Mouse (Mus musculus): Measurements from ENCODE around the gene Gm28043. TPM values are rescaled to one million over a fixed set of nuclear protein-coding genes. Genes with fewer than 3 reads are reported as not detected.
A peak's percentile ranks its signal among the peaks of the same experiment; 100 is the strongest.

Gene Gm28043
- total and polyA plus RNA-seq, 3 experiments, result 1.3 to 3.4 TPM; not detected in 1

- TF ChIP-seq USF2 (IDR thresholded peaks at IDR 0.05; ENCODE audit: borderline replicate concordance in 1 of 2, insufficient read depth in 1 of 2, low read depth in 1 of 2, low read length in 2 of 2), result no peak
- TF ChIP-seq NRF1 (IDR thresholded peaks at IDR 0.05; ENCODE audit: insufficient read depth, low read depth, low read length, poor library complexity, severe bottlenecking), result no peak
- no peak for TF ChIP-seq POLR2A (IDR thresholded peaks at IDR 0.05; ENCODE audit: control insufficient read depth in 1 of 2, insufficient read depth in 1 of 2, low read depth in 1 of 2, low read length in 2 of 2, poor library complexity in 1 of 2)
- TF ChIP-seq RAD21 (IDR thresholded peaks at IDR 0.05; ENCODE audit: low read depth, low read length), result no peak
- TF ChIP-seq SIN3A (IDR thresholded peaks at IDR 0.05; ENCODE audit: low read length), result peak; percentile 76
- TF ChIP-seq EP300 (IDR thresholded peaks at IDR 0.05; ENCODE audit: low read depth in 1 of 2, low read length in 2 of 2), result peak; percentile 67 to 73; a peak in 3 of 4 replicates
- TF ChIP-seq GABPA (IDR thresholded peaks at IDR 0.05; ENCODE audit: low read depth, low read length), result no peak
- no peak for TF ChIP-seq HCFC1 (IDR thresholded peaks at IDR 0.05; ENCODE audit: low read depth, low read length)
- no peak for TF ChIP-seq ZMIZ1 (IDR thresholded peaks at IDR 0.05; ENCODE audit: low read depth, low read length)
- TF ChIP-seq CHD2 (IDR thresholded peaks at IDR 0.05; ENCODE audit: low read length), result no peak
- peak; percentile 94 for TF ChIP-seq GATA1 (IDR thresholded peaks at IDR 0.05; ENCODE audit: low read depth, low read length)
- TF ChIP-seq ELF1 (IDR thresholded peaks at IDR 0.05; ENCODE audit: low read depth, low read length), result peak; percentile 73
- no peak for TF ChIP-seq CHD1 (IDR thresholded peaks at IDR 0.05; ENCODE audit: low read depth, low read length)
- no peak for TF ChIP-seq ZC3H11A (IDR thresholded peaks at IDR 0.05; ENCODE audit: low read depth, low read length)
- TF ChIP-seq TCF12 (IDR thresholded peaks at IDR 0.05; ENCODE audit: low read depth, low read length), result peak; percentile 56
- 0 out of 2 replicates have a peak, but pooled peaks have one; percentile 25 for TF ChIP-seq MAZ (IDR thresholded peaks at IDR 0.05; ENCODE audit: low read depth, low read length)
- no peak for TF ChIP-seq JUND (IDR thresholded peaks at IDR 0.05; ENCODE audit: low read depth, low read length)
These were observed 22.7 kb downstream of the Gm28043 start (continued) for GRCm38 (mm10) chr17:29637377-29637776.

- Histone ChIP-seq H3K27ac (ENCODE audit: control insufficient read depth, low read depth, low read length) (peak overlapping the region; percentile 63), H3K4me3 (ENCODE audit: control insufficient read depth in 1 of 2, insufficient read depth in 1 of 2, low read depth in 2 of 2, low read length in 2 of 2) (no peak overlapping the region)
- DNase-seq (ENCODE audit: low read depth, low spot score), result peak; percentile 86
These were observed 23.2 kb downstream of the Gm28043 start for GRCm38 (mm10) chr17:29637895-29638294.

GRCm38 (mm10) chr17:29640971-29641370, 26.3 kb downstream of the Gm28043 start:
- Histone ChIP-seq H3K79me2 (ENCODE audit: control insufficient read depth, insufficient read depth, low read length, poor library complexity) (no peaks in the 10 kb centered on the region), H3K27me3 (ENCODE audit: control insufficient read depth in 1 of 2, insufficient read depth in 2 of 2, low read length in 2 of 2) (no peaks in the 10 kb centered on the region), H3K9me3 (replicated peaks; ENCODE audit: insufficient read depth, low read length) (no peaks in the 10 kb centered on the region), H3K4me3 (ENCODE audit: control insufficient read depth in 1 of 2, insufficient read depth in 1 of 2, low read depth in 2 of 2, low read length in 2 of 2) (no peak overlapping the region), H3K4me1 (ENCODE audit: control insufficient read depth in 1 of 2, insufficient read depth in 2 of 2, low read length in 2 of 2) (peaks cover 11 to 20% of the 10 kb centered on the region in 2 experiments), H3K27ac (ENCODE audit: control insufficient read depth, low read depth, low read length) (no peak overlapping the region), H3K36me3 (ENCODE audit: control insufficient read depth in 1 of 2, insufficient read depth in 2 of 2, low read length in 2 of 2) (peaks cover 6 to 18% of the 10 kb centered on the region in 2 experiments), H3K9ac (ENCODE audit: control insufficient read depth, low read depth, low read length, poor library complexity, severe bottlenecking) (no peak overlapping the region)
- TF ChIP-seq JUND (IDR thresholded peaks at IDR 0.05; ENCODE audit: low read depth, low read length) (no peak), TCF12 (IDR thresholded peaks at IDR 0.05; ENCODE audit: low read depth, low read length) (no peak), UBTF (IDR thresholded peaks at IDR 0.05; ENCODE audit: borderline replicate concordance, insufficient read depth, low read depth, low read length) (no peak), MAZ (IDR thresholded peaks at IDR 0.05; ENCODE audit: low read depth, low read length) (no peak), ZNF384 (IDR thresholded peaks at IDR 0.05; ENCODE audit: low read depth, low read length) (no peak), TAL1 (IDR thresholded peaks at IDR 0.05; ENCODE audit: low read length) (no peak), KAT2A (conservative IDR thresholded peaks at IDR 0.05; ENCODE audit: low read depth, low read length) (no peak), GATA1 (IDR thresholded peaks at IDR 0.05; ENCODE audit: low read depth, low read length) (no peak), POLR2AphosphoS5 (IDR thresholded peaks at IDR 0.05; ENCODE audit: borderline replicate concordance, low read depth, low read length) (no peak), USF2 (IDR thresholded peaks at IDR 0.05; ENCODE audit: borderline replicate concordance in 1 of 2, insufficient read depth in 1 of 2, low read depth in 1 of 2, low read length in 2 of 2) (no peak), USF1 (IDR thresholded peaks at IDR 0.05; ENCODE audit: low read depth, low read length) (no peak), E2F4 (IDR thresholded peaks at IDR 0.05; ENCODE audit: borderline replicate concordance, low read depth, low read length) (no peak), MEF2A (IDR thresholded peaks at IDR 0.05; ENCODE audit: extremely low read depth, insufficient replicate concordance, low read depth, low read length, poor library complexity, severe bottlenecking) (no peak), SMC3 (IDR thresholded peaks at IDR 0.05; ENCODE audit: low read depth, low read length) (no peak)
- DNase-seq (ENCODE audit: low read depth, low spot score), result no peak

More at GRCm38 (mm10) chr17:29637895-29638294, 23.2 kb downstream of the Gm28043 start:
- H3K9me3 ChIP-seq (replicated peaks; ENCODE audit: insufficient read depth, low read length), result no peaks in the 10 kb centered on the region
- H3K4me1 ChIP-seq (ENCODE audit: control insufficient read depth in 1 of 2, insufficient read depth in 2 of 2, low read length in 2 of 2), result peaks cover 11 to 20% of the 10 kb centered on the region in 2 experiments
- H3K36me3 ChIP-seq (ENCODE audit: control insufficient read depth in 1 of 2, insufficient read depth in 2 of 2, low read length in 2 of 2), result peaks cover 6 to 21% of the 10 kb centered on the region in 2 experiments
- H3K79me2 ChIP-seq (ENCODE audit: control insufficient read depth, insufficient read depth, low read length, poor library complexity), result no peaks in the 10 kb centered on the region
- H3K27me3 ChIP-seq (ENCODE audit: control insufficient read depth in 1 of 2, insufficient read depth in 2 of 2, low read length in 2 of 2), result no peaks in the 10 kb centered on the region
- no peak for TF ChIP-seq MAZ (IDR thresholded peaks at IDR 0.05; ENCODE audit: low read depth, low read length)
- 0 out of 2 replicates have a peak, but pooled peaks have one; percentile 6 for TF ChIP-seq MYC (IDR thresholded peaks at IDR 0.05; ENCODE audit: low read depth, low read length)
- peak overlapping the region; percentile 39 for H3K9ac ChIP-seq (ENCODE audit: control insufficient read depth, low read depth, low read length, poor library complexity, severe bottlenecking)
